Mouse (Mus musculus): ENCODE measurements around the gene Inf2. TPM values are rescaled to one million over a fixed set of nuclear protein-coding genes. Genes with fewer than 3 reads are reported as not detected.
A peak's percentile ranks its signal among the peaks of the same experiment; 100 is the strongest.

Gene Inf2
- total RNA-seq, 1 experiment from 2014 or later = 7.0 TPM

- ATAC-seq (replicated peaks; ENCODE audit: low read depth, poor library complexity, severe bottlenecking) = peak; percentile 49
Measured at GRCm38 (mm10) chr12:112593951-112594915, 5.6 kb downstream of the Inf2 start.

- no peak for ATAC-seq (replicated peaks; ENCODE audit: low read depth, poor library complexity, severe bottlenecking)
Measured at GRCm38 (mm10) chr12:112594989-112595388, 6.4 kb downstream of the Inf2 start.

GRCm38 (mm10) chr12:112595626-112596025 is 7.0 kb downstream of the Inf2 start:
- no peak for ATAC-seq (replicated peaks; ENCODE audit: low read depth, poor library complexity, severe bottlenecking)

GRCm38 (mm10) chr12:112596454-112596853 is 7.9 kb downstream of the Inf2 start:
- no peak for ATAC-seq (replicated peaks; ENCODE audit: low read depth, poor library complexity, severe bottlenecking)

GRCm38 (mm10) chr12:112596891-112597500 is 8.4 kb downstream of the Inf2 start:
- no peak for ATAC-seq (replicated peaks; ENCODE audit: low read depth, poor library complexity, severe bottlenecking)

- ATAC-seq (replicated peaks; ENCODE audit: low read depth, poor library complexity, severe bottlenecking) = no peak
Measured at GRCm38 (mm10) chr12:112597618-112598017, 9.0 kb downstream of the Inf2 start.

- ATAC-seq (replicated peaks; ENCODE audit: low read depth, poor library complexity, severe bottlenecking) = peak; percentile 84
Measured at GRCm38 (mm10) chr12:112599198-112599597, 10.6 kb downstream of the Inf2 start.

- ATAC-seq (replicated peaks; ENCODE audit: low read depth, poor library complexity, severe bottlenecking) = no peak
Measured at GRCm38 (mm10) chr12:112599942-112600611, 11.5 kb downstream of the Inf2 start.

GRCm38 (mm10) chr12:112604022-112604421 is 15.4 kb downstream of the Inf2 start:
- no peak for ATAC-seq (replicated peaks; ENCODE audit: low read depth, poor library complexity, severe bottlenecking)

- peak; percentile 73 for ATAC-seq (replicated peaks; ENCODE audit: low read depth, poor library complexity, severe bottlenecking)
Measured at GRCm38 (mm10) chr12:112604709-112605649, 16.4 kb downstream of the Inf2 start.

- ATAC-seq (replicated peaks; ENCODE audit: low read depth, poor library complexity, severe bottlenecking) = peak; percentile 89
Measured at GRCm38 (mm10) chr12:112605766-112606165, 17.2 kb downstream of the Inf2 start.

GRCm38 (mm10) chr12:112606998-112607397 is 18.4 kb downstream of the Inf2 start:
- ATAC-seq (replicated peaks; ENCODE audit: low read depth, poor library complexity, severe bottlenecking) = no peak

- ATAC-seq (replicated peaks; ENCODE audit: low read depth, poor library complexity, severe bottlenecking) = no peak
Measured at GRCm38 (mm10) chr12:112609031-112609430, 20.4 kb downstream of the Inf2 start.

- ATAC-seq (replicated peaks; ENCODE audit: low read depth, poor library complexity, severe bottlenecking) = no peak
Measured at GRCm38 (mm10) chr12:112616668-112617067, 28.1 kb downstream of the Inf2 start.

- ATAC-seq (replicated peaks; ENCODE audit: low read depth, poor library complexity, severe bottlenecking) = peak; percentile 50
Measured at GRCm38 (mm10) chr12:112617184-112617583, 28.6 kb downstream of the Inf2 start.

- ATAC-seq (replicated peaks; ENCODE audit: low read depth, poor library complexity, severe bottlenecking) = peak; percentile 51
Measured at GRCm38 (mm10) chr12:112617898-112618380, 29.4 kb downstream of the Inf2 start.

GRCm38 (mm10) chr12:112618981-112619685 is 30.5 kb downstream of the Inf2 start:
- peak; percentile 12 for ATAC-seq (replicated peaks; ENCODE audit: low read depth, poor library complexity, severe bottlenecking)

- peak; percentile 37 for ATAC-seq (replicated peaks; ENCODE audit: low read depth, poor library complexity, severe bottlenecking)
Measured at GRCm38 (mm10) chr12:112619686-112620353, 31.2 kb downstream of the Inf2 start, which contains the start of gene Adssl1. Gene Adssl1 (plus strand): TSS chr12:112620045.

Data from common myeloid progenitor, adult 5-6 weeks (primary cell).